Comparison of ENCODE assay signal across 13 mouse cellular contexts in the genomic region with DNA sequence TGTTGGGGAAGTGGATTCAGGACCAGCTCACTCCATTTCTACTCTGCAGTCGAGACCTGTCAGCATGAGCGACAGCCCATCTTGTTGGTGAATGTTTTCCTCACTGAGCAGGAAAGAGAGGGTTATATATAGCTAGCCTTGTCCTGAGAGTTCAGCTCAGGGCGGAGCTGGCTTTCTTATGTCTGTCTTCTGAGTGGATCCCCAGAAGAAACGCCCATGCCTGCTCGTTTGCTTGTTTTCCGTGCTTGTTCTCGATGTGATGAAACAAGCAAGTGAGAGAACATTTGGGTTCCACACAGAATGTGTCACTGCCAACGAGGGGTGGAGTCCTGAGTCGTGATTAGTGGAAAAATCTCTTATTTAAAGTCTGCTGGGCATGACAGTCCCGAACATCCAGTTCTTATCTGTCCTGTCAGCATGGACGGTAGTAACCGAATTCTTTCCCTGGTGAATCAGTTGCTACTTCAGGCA. TPM values are rescaled to one million over a fixed set of nuclear protein-coding genes. Genes with fewer than 3 reads are reported as not detected.
A peak's percentile ranks its signal among the peaks of the same experiment; 100 is the strongest.
DNase-seq lines count a peak whose midpoint lies in the region; ATAC-seq and TF ChIP-seq lines count a peak whose summit lies in the region.
"Had no signal": no experiment of that assay in that cellular context is flagged by ENCODE, and none has a peak within 500 bp of the region (broad histone marks: within the 10 kb centered on the region; RNA-seq: fewer than 3 reads in every experiment).

No protein-coding gene starts in this region.

- DNase-seq in gastrocnemius, adult 8-10 months (ENCODE audit: low spot score in 2 of 2): peak; percentile 6 to 18
- no peak for DNase-seq in gastrocnemius, postnatal 10 days
- DNase-seq in adrenal gland, postnatal 14 days: peak; percentile 51
- DNase-seq in cerebellum, adult 9-10 months: no peak
- DNase-seq in stomach, postnatal 0 days (ENCODE audit: low spot score): no peak
- DNase-seq: cerebellum, adult 2 months; thymus, adult 18-20 months had no signal

- no peaks in the 10 kb centered on the region for H3K27me3 ChIP-seq in heart, embryonic 15.5 days
- H3K27me3 ChIP-seq in lung, embryonic 16.5 days (ENCODE audit: control insufficient read depth, insufficient read depth, low read depth, low read length): no peaks in the 10 kb centered on the region
- no peaks in the 10 kb centered on the region for H3K27me3 ChIP-seq in stomach, postnatal 0 days (ENCODE audit: control insufficient read depth, insufficient read depth, low read length)
- H3K27me3 ChIP-seq: limb, embryonic 13.5 days had no signal

- H3K4me2 ChIP-seq in heart, embryonic 15.5 days: peak overlapping the region; percentile 28
- H3K4me2 ChIP-seq in lung, embryonic 16.5 days (ENCODE audit: low read depth, low read length): no peak overlapping the region
- no peak overlapping the region for H3K4me2 ChIP-seq in stomach, postnatal 0 days (replicated peaks; ENCODE audit: low read depth)
- H3K4me2 ChIP-seq: limb, embryonic 13.5 days had no signal

- WGBS in heart, embryonic 15.5 days: 22% methylated on average over 12 of the region's 12 CpGs
- WGBS in lung, embryonic 16.5 days: 67% methylated on average over 12 of the region's 12 CpGs
- WGBS in stomach, postnatal 0 days: 66% methylated on average over 12 of the region's 12 CpGs

- TF ChIP-seq EP300 in stomach, postnatal 0 days (optimal IDR thresholded peaks at IDR 0.05): no peak

- H3K9me3 ChIP-seq in heart, embryonic 15.5 days (replicated peaks): no peaks in the 10 kb centered on the region
- no peaks in the 10 kb centered on the region for H3K9me3 ChIP-seq in lung, embryonic 16.5 days (ENCODE audit: control insufficient read depth, low read length)
- no peaks in the 10 kb centered on the region for H3K9me3 ChIP-seq in stomach, postnatal 0 days (ENCODE audit: control insufficient read depth, low read length)
- H3K9me3 ChIP-seq: limb, embryonic 13.5 days had no signal

- H3K4me3 ChIP-seq in heart, embryonic 15.5 days: no peak overlapping the region
- H3K4me3 ChIP-seq in lung, embryonic 16.5 days (ENCODE audit: low read length): no peak overlapping the region
- no peak overlapping the region for H3K4me3 ChIP-seq in stomach, postnatal 0 days (ENCODE audit: low read depth, low read length)
- H3K4me3 ChIP-seq: limb, embryonic 13.5 days had no signal

- TF ChIP-seq CTCF in stomach, postnatal 0 days (IDR thresholded peaks at IDR 0.05; ENCODE audit: low read depth): no peak

- peaks cover 14% of the 10 kb centered on the region; the same call in 1 of the 2 replicates for H3K36me3 ChIP-seq in heart, embryonic 15.5 days
- H3K36me3 ChIP-seq in lung, embryonic 16.5 days (ENCODE audit: control insufficient read depth, insufficient read depth, low read length): peaks cover 16% of the 10 kb centered on the region
- peaks cover 21% of the 10 kb centered on the region for H3K36me3 ChIP-seq in stomach, postnatal 0 days (ENCODE audit: control insufficient read depth, insufficient read depth, low read length)

- H3K4me1 ChIP-seq in heart, embryonic 15.5 days (replicated peaks): peaks cover 39% of the 10 kb centered on the region
- no peaks in the 10 kb centered on the region for H3K4me1 ChIP-seq in lung, embryonic 16.5 days (replicated peaks; ENCODE audit: control insufficient read depth, insufficient read depth, low read length)
- no peaks in the 10 kb centered on the region for H3K4me1 ChIP-seq in stomach, postnatal 0 days (replicated peaks; ENCODE audit: control insufficient read depth, insufficient read depth)
- H3K4me1 ChIP-seq: limb, embryonic 13.5 days had no signal

- ATAC-seq in heart, embryonic 15.5 days (replicated peaks; ENCODE audit: insufficient number of reproducible peaks, insufficient read depth, low FRiP score, low read depth): peak; percentile 59
- ATAC-seq in lung, embryonic 16.5 days (ENCODE audit: low read depth): peak; percentile 38; the same call in 1 of the 2 replicates
- no peak for ATAC-seq in frontal cortex, adult (ENCODE audit: low TSS enrichment)
- no peak for ATAC-seq in stomach, postnatal 0 days (ENCODE audit: low FRiP score, low TSS enrichment)

- H3K27ac ChIP-seq in heart, embryonic 15.5 days: peak overlapping the region; percentile 78
- H3K27ac ChIP-seq in lung, embryonic 16.5 days (ENCODE audit: low read length): no peak overlapping the region
- no peak overlapping the region for H3K27ac ChIP-seq in stomach, postnatal 0 days (replicated peaks)
- H3K27ac ChIP-seq: limb, embryonic 13.5 days had no signal

- H3K9ac ChIP-seq in heart, embryonic 15.5 days: no peak overlapping the region
- no peak overlapping the region for H3K9ac ChIP-seq in lung, embryonic 16.5 days (ENCODE audit: low read length)
- no peak overlapping the region for H3K9ac ChIP-seq in stomach, postnatal 0 days (ENCODE audit: low read length)
- H3K9ac ChIP-seq: limb, embryonic 13.5 days had no signal

RNA-seq across cellular contexts. Expression of gene Apoa1, which starts 31.6 kb away (rescaled TPM):
- total RNA-seq in gastrocnemius, adult 8-10 months (2022): 1 to 10 TPM in 1 of 4 experiments, not detected in 3; 3.3 TPM
- 1 to 10 TPM in 1 of 2 experiments, under 1 TPM in 1; 0.47 to 8.2 TPM for total RNA-seq in gastrocnemius, postnatal 10 days (2021)
- total RNA-seq in adrenal gland, postnatal 14 days (2021): 163 and 2,505 TPM in 2 replicates
- polyA plus RNA-seq in heart, embryonic 15.5 days (2015; fragmentation: Nextera tagmentation; extraction: Ambion mirVana): 3.9 and 29.5 TPM in 2 replicates
- polyA plus RNA-seq in lung, embryonic 16.5 days (2015; fragmentation: Nextera tagmentation; extraction: Ambion mirVana): 14.2 and 96.7 TPM in 2 replicates
- polyA plus RNA-seq in stomach, postnatal 0 days (2015; fragmentation: Nextera tagmentation; extraction: Ambion mirVana): 318 and 335 TPM in 2 replicates

RNA-seq across cellular contexts. Expression of gene Apoc3, which starts 38.7 kb away (rescaled TPM):
- 1 to 10 TPM in 1 of 4 experiments, not detected in 3; 4.3 TPM for total RNA-seq in gastrocnemius, adult 8-10 months (2022)
- not detected for total RNA-seq in gastrocnemius, postnatal 10 days (2021)
- 9.9 and 222 TPM in 2 replicates for total RNA-seq in adrenal gland, postnatal 14 days (2021)
- 0.36 TPM in 1 of 2 replicates, not detected in the other for polyA plus RNA-seq in heart, embryonic 15.5 days (2015; fragmentation: Nextera tagmentation; extraction: Ambion mirVana)
- not detected in 2 replicates for polyA plus RNA-seq in lung, embryonic 16.5 days (2015; fragmentation: Nextera tagmentation; extraction: Ambion mirVana)
- 0.58 and 1.2 TPM in 2 replicates for polyA plus RNA-seq in stomach, postnatal 0 days (2015; fragmentation: Nextera tagmentation; extraction: Ambion mirVana)
- polyA plus RNA-seq: embryonic facial prominence, embryonic 14.5 days; limb, embryonic 13.5 days had no signal

RNA-seq across cellular contexts. Expression of gene Apoa4, which starts 43.8 kb away (rescaled TPM):
- total RNA-seq in gastrocnemius, adult 8-10 months (2022): not detected
- total RNA-seq in gastrocnemius, postnatal 10 days (2021): not detected
- 0.86 and 4.1 TPM in 2 replicates for total RNA-seq in adrenal gland, postnatal 14 days (2021)
- 0.13 TPM in 1 of 2 replicates, not detected in the other for polyA plus RNA-seq in heart, embryonic 15.5 days (2015; fragmentation: Nextera tagmentation; extraction: Ambion mirVana)
- polyA plus RNA-seq in lung, embryonic 16.5 days (2015; fragmentation: Nextera tagmentation; extraction: Ambion mirVana): 0.14 TPM in 1 of 2 replicates, not detected in the other
- 13.7 and 20.3 TPM in 2 replicates for polyA plus RNA-seq in stomach, postnatal 0 days (2015; fragmentation: Nextera tagmentation; extraction: Ambion mirVana)
- polyA plus RNA-seq: gonadal fat pad, adult 2 months had no signal

Comparison
In these comparisons a context has a peak if more than half of its experiments do, and no peak if none do; other contexts are left out.
1. DNase-seq: peak in gastrocnemius, adult 8-10 months (2 of 2) and adrenal gland, postnatal 14 days (single experiment); none in gastrocnemius, postnatal 10 days (single experiment), cerebellum, adult 9-10 months (single experiment) and stomach, postnatal 0 days (single experiment).
2. ATAC-seq: peak in heart, embryonic 15.5 days (single experiment) and lung, embryonic 16.5 days (single experiment); none in frontal cortex, adult (single experiment) and stomach, postnatal 0 days (single experiment).
3. RNA of gene Apoa1, which starts 31.6 kb away (total RNA-seq): 163 to 2,505 TPM in adrenal gland, postnatal 14 days; 0.47 to 8.2 TPM in gastrocnemius, postnatal 10 days and 3.3 TPM in gastrocnemius, adult 8-10 months; every median in the first group is over 10 times any median in the second.